Mouse (Mus musculus): ENCODE measurements at regions not wholly inside any gene's neighbourhood (a gene's known extent, or its start where the extent isn't known, plus 50 kb on each side); places are given as distances from the start of the nearest gene placed in this dataset.
A peak's percentile ranks its signal among the peaks of the same experiment; 100 is the strongest.

DNA sequence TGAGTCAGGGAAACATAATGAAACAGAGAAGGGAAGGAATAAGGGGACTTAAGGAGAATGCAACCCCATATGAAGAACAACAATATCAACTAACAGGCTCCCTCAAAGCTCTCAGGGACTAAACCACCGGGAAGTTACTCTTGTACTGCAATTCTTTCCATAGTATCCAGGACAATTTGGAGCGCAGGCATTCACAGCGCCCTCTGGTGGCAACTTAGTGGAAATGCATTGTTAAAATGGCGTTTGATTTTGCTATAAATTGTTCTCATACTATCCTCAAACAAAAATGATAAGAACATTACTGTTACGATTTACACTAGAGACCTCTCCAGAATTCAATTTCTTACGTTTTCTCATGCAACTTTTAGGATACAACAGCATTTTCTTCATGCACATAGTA lies 1126.1 kb downstream of the Pcdh9 start:
- DNase-seq (ENCODE audit: extremely low spot score, low spot score) = peak; percentile 13

DNA sequence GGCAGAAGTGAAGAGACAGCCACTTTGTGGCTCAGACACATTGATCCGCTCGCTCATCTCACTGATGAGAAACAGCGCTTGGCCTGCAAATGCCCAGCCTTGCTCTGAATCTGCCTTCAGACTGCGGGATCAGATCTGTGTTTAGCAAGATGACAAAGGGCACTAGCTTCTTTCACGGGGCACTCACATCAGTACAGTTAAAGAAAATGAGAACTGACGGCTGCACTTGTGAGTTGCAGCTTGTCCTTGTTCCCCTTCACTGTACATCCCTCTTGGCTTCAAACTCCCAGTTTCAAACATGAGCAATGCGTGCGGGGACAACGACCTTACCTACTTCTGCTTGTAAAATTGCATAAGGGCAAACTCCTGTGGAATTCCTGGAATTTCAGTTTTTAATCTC lies 1135.8 kb downstream of the Pcdh9 start:
- no peak for DNase-seq (ENCODE audit: extremely low spot score, low spot score)

DNA sequence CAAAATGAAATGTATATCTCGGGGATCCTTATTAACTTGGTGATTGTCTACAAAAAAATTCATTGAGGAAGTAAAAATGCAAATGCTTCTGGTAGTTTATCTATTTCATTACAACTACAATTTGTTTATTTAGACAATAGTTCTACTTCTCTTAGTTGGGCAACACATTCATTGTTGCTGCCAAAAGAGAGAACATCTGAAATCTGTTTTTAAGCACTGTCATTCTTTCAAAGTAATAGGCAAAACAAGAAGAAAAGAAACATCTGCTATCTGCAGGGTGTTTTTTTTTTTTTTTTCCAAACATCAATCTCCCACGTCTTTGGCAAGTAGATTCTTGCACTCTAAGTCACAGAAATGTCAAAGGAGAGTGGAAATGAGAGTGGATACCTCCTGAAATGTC lies 1172.8 kb downstream of the Pcdh9 start:
- DNase-seq (ENCODE audit: extremely low spot score, low spot score) = no peak

DNA sequence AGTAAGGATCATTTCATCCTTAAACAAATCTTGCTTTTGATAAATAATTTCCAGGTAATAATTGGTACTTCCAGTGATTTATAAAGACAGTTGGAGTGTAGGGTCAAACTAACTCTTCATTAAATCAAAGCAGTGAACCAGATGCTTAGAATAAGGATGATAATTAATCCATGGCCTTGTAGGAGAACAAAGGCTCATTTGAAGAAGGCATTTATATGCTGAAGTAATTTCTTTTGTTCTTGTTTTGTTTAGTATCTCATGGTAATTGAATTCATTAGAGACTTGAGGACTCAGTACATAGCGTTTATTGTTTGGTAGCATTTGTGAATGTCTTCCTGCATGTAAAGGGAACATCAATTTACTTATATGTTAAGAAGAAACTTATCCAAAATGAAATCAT lies 1202.3 kb downstream of the Pcdh9 start:
- DNase-seq (ENCODE audit: extremely low spot score, low spot score) = no peak

DNA sequence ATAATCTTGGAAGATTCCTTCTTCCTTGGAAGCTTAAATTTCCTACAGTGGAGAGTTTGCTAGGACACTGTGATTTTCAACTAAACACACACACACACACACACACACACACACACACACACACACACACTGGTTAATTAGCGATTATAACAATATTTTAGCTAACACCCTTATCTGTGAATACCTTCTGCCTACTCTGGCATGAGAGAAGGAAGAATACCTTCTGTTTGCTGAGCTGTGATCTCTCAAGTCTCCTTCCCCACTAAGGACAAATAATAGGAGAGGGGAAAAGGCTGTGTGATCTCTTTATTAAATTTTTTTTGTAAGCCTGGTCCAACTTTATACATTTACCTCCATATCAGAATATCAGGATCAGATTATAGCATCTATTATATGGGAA lies 1203.4 kb downstream of the Pcdh9 start:
- DNase-seq (ENCODE audit: extremely low spot score, low spot score) = no peak

GRCm38 (mm10) chr14:92678845-92679499 lies 1211.5 kb downstream of the Pcdh9 start:
- no peak for DNase-seq (ENCODE audit: extremely low spot score, low spot score)

DNA sequence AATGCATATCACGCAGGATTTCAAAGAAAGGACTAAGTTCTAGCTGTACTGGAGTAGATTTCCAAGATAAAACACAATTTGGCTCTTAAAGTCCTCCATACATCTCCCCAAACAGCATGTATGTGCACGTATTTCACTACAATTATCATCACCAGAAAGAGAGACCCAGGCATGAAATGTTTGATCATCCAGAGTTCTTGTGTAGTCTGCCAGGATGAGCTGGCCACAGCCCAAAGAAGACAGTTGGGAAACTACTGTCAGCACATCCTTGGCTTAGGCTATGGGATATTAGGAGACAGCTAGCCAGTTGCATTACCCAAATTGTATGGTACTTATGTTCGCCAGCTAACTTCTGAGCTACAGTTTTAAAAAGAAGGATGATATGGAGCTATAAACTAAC lies 1216.3 kb downstream of the Pcdh9 start:
- DNase-seq (ENCODE audit: extremely low spot score, low spot score) = no peak
